Mouse (Mus musculus): ENCODE results near the gene Mrap.

DNA sequence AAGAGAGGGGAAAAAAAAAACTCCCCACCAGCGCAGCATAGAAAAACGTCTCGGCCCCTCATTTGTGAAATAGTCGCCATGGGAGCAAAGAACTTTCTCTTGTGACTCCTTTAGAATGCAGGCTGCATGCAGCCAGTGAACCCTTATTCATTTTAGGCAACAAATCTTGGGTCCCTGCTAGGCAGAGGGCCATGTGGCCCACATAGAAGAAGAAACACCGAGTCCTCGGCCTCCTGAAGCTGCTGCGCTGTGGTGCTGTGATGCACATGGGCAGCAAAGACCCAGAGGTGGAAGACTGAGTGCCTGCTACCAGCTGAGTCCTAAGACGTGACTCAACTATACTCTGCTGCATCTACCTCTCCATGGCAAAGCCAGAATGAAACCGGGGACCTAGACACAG is 41.7 kb upstream of the Mrap start:
- no peak for TF ChIP-seq TAL1 (conservative IDR thresholded peaks at IDR 0.05; ENCODE audit: low read depth, low read length)
- TF ChIP-seq CTCF (IDR thresholded peaks at IDR 0.05; ENCODE audit: low read depth, low read length): no peak
- TF ChIP-seq POLR2AphosphoS5 (IDR thresholded peaks at IDR 0.05; ENCODE audit: insufficient replicate concordance, low read depth, low read length): no peak
- TF ChIP-seq GATA1 (IDR thresholded peaks at IDR 0.05; ENCODE audit: borderline replicate concordance, low read length): no peak
